23 mouse cellular contexts compared by ENCODE assay signal in genomic region chr5:114422591-114422990, GRCm38 (mm10). TPM values are rescaled to one million over a fixed set of nuclear protein-coding genes. Genes with fewer than 3 reads are reported as not detected.
DNase-seq lines count a peak whose midpoint lies in the region; ATAC-seq and TF ChIP-seq lines count a peak whose summit lies in the region.
"Had no signal": no experiment of that assay in that cellular context is flagged by ENCODE, and none has a peak within 500 bp of the region (broad histone marks: within the 10 kb centered on the region; RNA-seq: fewer than 3 reads in every experiment).

No protein-coding gene starts in this region.

- WGBS in hindbrain, embryonic 13.5 days: 50% methylated on average over 5 of the region's 5 CpGs
- WGBS in hindbrain, postnatal 0 days: 37% methylated on average over 5 of the region's 5 CpGs
- 18% methylated on average over 5 of the region's 5 CpGs for WGBS in lung, embryonic 15.5 days
- 14% methylated on average over 5 of the region's 5 CpGs for WGBS in lung, adult 2 months
- WGBS in embryonic facial prominence, embryonic 10.5 days: 57% methylated on average over 5 of the region's 5 CpGs

- no peak overlapping the region for H3K4me3 ChIP-seq in hindbrain, embryonic 13.5 days
- H3K4me3 ChIP-seq in hindbrain, postnatal 0 days (ENCODE audit: low read length): no peak overlapping the region
- H3K4me3 ChIP-seq in lung, embryonic 15.5 days: no peak overlapping the region
- H3K4me3 ChIP-seq in lung, adult 2 months (replicated peaks; ENCODE audit: extremely low read depth, low read depth, low read length): no peak overlapping the region
- no peak overlapping the region for H3K4me3 ChIP-seq in embryonic facial prominence, embryonic 10.5 days
- H3K4me3 ChIP-seq: limb, embryonic 15.5 days had no signal

- H3K27me3 ChIP-seq in hindbrain, embryonic 13.5 days: no peaks in the 10 kb centered on the region
- no peaks in the 10 kb centered on the region for H3K27me3 ChIP-seq in hindbrain, postnatal 0 days (ENCODE audit: insufficient read depth, low read length)
- no peaks in the 10 kb centered on the region for H3K27me3 ChIP-seq in lung, embryonic 15.5 days
- H3K27me3 ChIP-seq in embryonic facial prominence, embryonic 10.5 days (replicated peaks; ENCODE audit: low read depth, poor library complexity, severe bottlenecking): no peaks in the 10 kb centered on the region
- H3K27me3 ChIP-seq: limb, embryonic 15.5 days had no signal

- no peak overlapping the region for H3K4me2 ChIP-seq in hindbrain, embryonic 13.5 days
- no peak overlapping the region for H3K4me2 ChIP-seq in hindbrain, postnatal 0 days (ENCODE audit: low read depth, low read length)
- peak overlapping the region; percentile 26; the same call in 1 of the 2 replicates for H3K4me2 ChIP-seq in lung, embryonic 15.5 days
- H3K4me2 ChIP-seq: limb, embryonic 15.5 days had no signal

- peaks cover 37% of the 10 kb centered on the region for H3K36me3 ChIP-seq in hindbrain, embryonic 13.5 days
- H3K36me3 ChIP-seq in hindbrain, postnatal 0 days (ENCODE audit: insufficient read depth, low read length): peaks cover 31% of the 10 kb centered on the region
- peaks cover 32% of the 10 kb centered on the region for H3K36me3 ChIP-seq in lung, embryonic 15.5 days
- H3K36me3 ChIP-seq in embryonic facial prominence, embryonic 10.5 days (replicated peaks): peaks cover 44% of the 10 kb centered on the region

- 0 out of 2 replicates have a peak overlapping the region, but pooled peaks have one; percentile 6 for H3K27ac ChIP-seq in hindbrain, embryonic 13.5 days
- H3K27ac ChIP-seq in hindbrain, postnatal 0 days: no peak overlapping the region
- H3K27ac ChIP-seq in lung, embryonic 15.5 days: no peak overlapping the region
- 0 out of 2 replicates have a peak overlapping the region, but pooled peaks have one; percentile 21 for H3K27ac ChIP-seq in embryonic facial prominence, embryonic 10.5 days (replicated peaks)
- H3K27ac ChIP-seq: kidney, postnatal 0 days; limb, embryonic 15.5 days; stomach, postnatal 0 days had no signal

- peak; percentile 55 to 58 for DNase-seq in cerebellum, postnatal 10 days
- DNase-seq in cerebellum, adult 11-12 months: no peak
- no peak for DNase-seq in hindbrain, postnatal 0 days (ENCODE audit: low spot score)
- DNase-seq in lung, adult 2 months: no peak
- no peak for DNase-seq in embryonic facial prominence, embryonic 10.5 days (ENCODE audit: low spot score)
- no peak for DNase-seq in thymus, postnatal 36 days
- DNase-seq: adrenal gland, adult 8-10 months; cerebellum, adult 8-10 months; gastrocnemius, postnatal 14 days; heart, adult 11 months; heart, postnatal 36 days; kidney, adult 2 months; layer of hippocampus, adult 9-11 months; midbrain, embryonic 14.5 days; thymus, adult 2 months had no signal

- H3K9ac ChIP-seq in hindbrain, embryonic 13.5 days: no peak overlapping the region
- H3K9ac ChIP-seq in hindbrain, postnatal 0 days (replicated peaks; ENCODE audit: low read length): no peak overlapping the region
- no peak overlapping the region for H3K9ac ChIP-seq in lung, embryonic 15.5 days
- H3K9ac ChIP-seq: limb, embryonic 15.5 days had no signal

- TF ChIP-seq POLR2A in lung, adult 2 months (IDR thresholded peaks at IDR 0.05; ENCODE audit: borderline replicate concordance, extremely low read depth, low read depth, low read length): no peak

- peaks cover 19% of the 10 kb centered on the region for H3K4me1 ChIP-seq in hindbrain, embryonic 13.5 days (replicated peaks)
- peaks cover 7% of the 10 kb centered on the region; the same call in 1 of the 2 replicates for H3K4me1 ChIP-seq in hindbrain, postnatal 0 days (ENCODE audit: insufficient read depth, low read length)
- H3K4me1 ChIP-seq in lung, embryonic 15.5 days: peaks cover 26% of the 10 kb centered on the region
- H3K4me1 ChIP-seq in lung, adult 2 months (ENCODE audit: control insufficient read depth, insufficient read depth, low read length): peaks cover 10% of the 10 kb centered on the region
- peaks cover 14% of the 10 kb centered on the region for H3K4me1 ChIP-seq in embryonic facial prominence, embryonic 10.5 days
- H3K4me1 ChIP-seq: limb, embryonic 15.5 days had no signal

- ATAC-seq in hindbrain, embryonic 13.5 days (ENCODE audit: low FRiP score): no peak
- no peak for ATAC-seq in hindbrain, postnatal 0 days
- no peak for ATAC-seq in lung, embryonic 15.5 days (ENCODE audit: borderline replicate concordance, extremely low read depth, low FRiP score, low TSS enrichment)
- ATAC-seq: activated CD4-positive, CD25-positive, alpha-beta regulatory T cell, adult 4 months; forebrain, embryonic 16.5 days; hindbrain, embryonic 16.5 days had no signal

- H3K9me3 ChIP-seq in hindbrain, embryonic 13.5 days: no peaks in the 10 kb centered on the region
- no peaks in the 10 kb centered on the region for H3K9me3 ChIP-seq in hindbrain, postnatal 0 days (ENCODE audit: low read length)
- no peaks in the 10 kb centered on the region for H3K9me3 ChIP-seq in lung, embryonic 15.5 days
- no peaks in the 10 kb centered on the region for H3K9me3 ChIP-seq in embryonic facial prominence, embryonic 10.5 days
- H3K9me3 ChIP-seq: limb, embryonic 15.5 days had no signal

- TF ChIP-seq CTCF in hindbrain, postnatal 0 days (IDR thresholded peaks at IDR 0.05; ENCODE audit: low read depth): no peak
- TF ChIP-seq CTCF in lung, adult 2 months (IDR thresholded peaks at IDR 0.05; ENCODE audit: insufficient read depth, low read length): no peak

RNA-seq across cellular contexts. Expression of gene Mmab, which starts 21.3 kb away (rescaled TPM):
- 23.6 and 25.7 TPM in 2 replicates for polyA plus RNA-seq in hindbrain, embryonic 13.5 days (2015; fragmentation: Nextera tagmentation; extraction: Ambion mirVana)
- total RNA-seq in hindbrain, postnatal 0 days (2014; rRNA removed): 34.4 and 39.1 TPM in 2 replicates
- 35.9 and 36.8 TPM in 2 replicates for polyA plus RNA-seq in hindbrain, postnatal 0 days (2015; fragmentation: Nextera tagmentation; extraction: Ambion mirVana)
- polyA plus RNA-seq in lung, embryonic 15.5 days (2015; fragmentation: Nextera tagmentation; extraction: Ambion mirVana): 30.5 and 31.0 TPM in 2 replicates
- 12.8 and 15.7 TPM in 2 replicates for polyA plus RNA-seq in lung, adult 2 months (2012; rRNA removed)
- polyA plus RNA-seq in embryonic facial prominence, embryonic 10.5 days (2016; fragmentation: Nextera tagmentation; extraction: Ambion mirVana): 33.2 and 34.4 TPM in 2 replicates

RNA-seq across cellular contexts. Expression of gene Mvk, which starts 21.5 kb away (rescaled TPM):
- 50.0 and 54.0 TPM in 2 replicates for polyA plus RNA-seq in hindbrain, embryonic 13.5 days (2015; fragmentation: Nextera tagmentation; extraction: Ambion mirVana)
- 143 and 146 TPM in 2 replicates for total RNA-seq in hindbrain, postnatal 0 days (2014; rRNA removed)
- polyA plus RNA-seq in hindbrain, postnatal 0 days (2015; fragmentation: Nextera tagmentation; extraction: Ambion mirVana): 69.8 and 71.9 TPM in 2 replicates
- 39.2 and 43.8 TPM in 2 replicates for polyA plus RNA-seq in lung, embryonic 15.5 days (2015; fragmentation: Nextera tagmentation; extraction: Ambion mirVana)
- polyA plus RNA-seq in lung, adult 2 months (2012; rRNA removed): 44.7 and 52.1 TPM in 2 replicates
- 54.9 and 55.0 TPM in 2 replicates for polyA plus RNA-seq in embryonic facial prominence, embryonic 10.5 days (2016; fragmentation: Nextera tagmentation; extraction: Ambion mirVana)

RNA-seq across cellular contexts. Expression of gene Ube3b, which starts 42.2 kb away (rescaled TPM):
- polyA plus RNA-seq in hindbrain, embryonic 13.5 days (2015; fragmentation: Nextera tagmentation; extraction: Ambion mirVana): 41.4 and 41.6 TPM in 2 replicates
- 67.5 and 69.9 TPM in 2 replicates for total RNA-seq in hindbrain, postnatal 0 days (2014; rRNA removed)
- 31.1 and 31.4 TPM in 2 replicates for polyA plus RNA-seq in hindbrain, postnatal 0 days (2015; fragmentation: Nextera tagmentation; extraction: Ambion mirVana)
- polyA plus RNA-seq in lung, embryonic 15.5 days (2015; fragmentation: Nextera tagmentation; extraction: Ambion mirVana): 43.4 and 46.5 TPM in 2 replicates
- polyA plus RNA-seq in lung, adult 2 months (2012; rRNA removed): 69.2 and 74.3 TPM in 2 replicates
- polyA plus RNA-seq in embryonic facial prominence, embryonic 10.5 days (2016; fragmentation: Nextera tagmentation; extraction: Ambion mirVana): 54.3 and 54.8 TPM in 2 replicates

RNA-seq across cellular contexts. Expression of gene Kctd10, which starts 42.3 kb away (rescaled TPM):
- 77.7 and 86.5 TPM in 2 replicates for polyA plus RNA-seq in hindbrain, embryonic 13.5 days (2015; fragmentation: Nextera tagmentation; extraction: Ambion mirVana)
- 43.2 and 43.8 TPM in 2 replicates for total RNA-seq in hindbrain, postnatal 0 days (2014; rRNA removed)
- polyA plus RNA-seq in hindbrain, postnatal 0 days (2015; fragmentation: Nextera tagmentation; extraction: Ambion mirVana): 47.5 and 48.0 TPM in 2 replicates
- 169 and 176 TPM in 2 replicates for polyA plus RNA-seq in lung, embryonic 15.5 days (2015; fragmentation: Nextera tagmentation; extraction: Ambion mirVana)
- polyA plus RNA-seq in lung, adult 2 months (2012; rRNA removed): 278 and 318 TPM in 2 replicates
- polyA plus RNA-seq in embryonic facial prominence, embryonic 10.5 days (2016; fragmentation: Nextera tagmentation; extraction: Ambion mirVana): 112 and 116 TPM in 2 replicates

Comparison
In these comparisons a context has a peak if more than half of its experiments do, and no peak if none do; other contexts are left out.
1. DNase-seq: peak in cerebellum, postnatal 10 days (2 of 2); none in cerebellum, adult 11-12 months (single experiment), hindbrain, postnatal 0 days (single experiment), lung, adult 2 months (single experiment), embryonic facial prominence, embryonic 10.5 days (single experiment) and thymus, postnatal 36 days (0 of 2).
2. H3K27ac ChIP-seq: peak in hindbrain, embryonic 13.5 days (single experiment) and embryonic facial prominence, embryonic 10.5 days (single experiment); none in hindbrain, postnatal 0 days (single experiment) and lung, embryonic 15.5 days (single experiment).